Mouse (Mus musculus): ENCODE results near the gene Wbp1. TPM values are rescaled to one million over a fixed set of nuclear protein-coding genes. Genes with fewer than 3 reads are reported as not detected.

Wbp1 gene
- total and polyA plus RNA-seq, 3 experiments, result 42.4 to 72.8 TPM; not detected in 1

GRCm38 (mm10) chr6:83117616-83118015 lies 3.7 kb downstream of the Wbp1 start:
- H3K9ac ChIP-seq (ENCODE audit: control insufficient read depth, low read depth, low read length, poor library complexity, severe bottlenecking), result no peak overlapping the region
- peaks cover 0 to 22% of the 10 kb centered on the region in 2 experiments; a peak in 2 of 4 replicates for H3K4me1 ChIP-seq (ENCODE audit: control insufficient read depth in 1 of 2, insufficient read depth in 2 of 2, low read length in 2 of 2)
- TF ChIP-seq E2F4 (IDR thresholded peaks at IDR 0.05; ENCODE audit: borderline replicate concordance, low read depth, low read length) (no peak), RCOR1 (IDR thresholded peaks at IDR 0.05; ENCODE audit: low read depth, low read length) (no peak), BHLHE40 (IDR thresholded peaks at IDR 0.05; ENCODE audit: borderline replicate concordance, low read depth, low read length) (no peak), POLR2A (IDR thresholded peaks at IDR 0.05; ENCODE audit: control insufficient read depth in 1 of 2, insufficient read depth in 1 of 2, low read depth in 1 of 2, low read length in 2 of 2, poor library complexity in 1 of 2) (0 out of 4 replicates have a peak, but pooled peaks have one; percentile 1 to 31)
- DNase-seq (ENCODE audit: low read depth, low spot score), result no peak
- peaks cover 41% of the 10 kb centered on the region for H3K79me2 ChIP-seq (ENCODE audit: control insufficient read depth, insufficient read depth, low read length, poor library complexity)
- H3K36me3 ChIP-seq (ENCODE audit: control insufficient read depth in 1 of 2, insufficient read depth in 2 of 2, low read length in 2 of 2), result peaks cover 0 to 20% of the 10 kb centered on the region in 2 experiments; a peak in 2 of 4 replicates
- H3K9me3 ChIP-seq (replicated peaks; ENCODE audit: insufficient read depth, low read length), result no peaks in the 10 kb centered on the region
- H3K27ac ChIP-seq (ENCODE audit: control insufficient read depth, low read depth, low read length), result no peak overlapping the region
- H3K27me3 ChIP-seq (ENCODE audit: control insufficient read depth in 1 of 2, insufficient read depth in 2 of 2, low read length in 2 of 2), result no peaks in the 10 kb centered on the region
- H3K4me3 ChIP-seq (ENCODE audit: control insufficient read depth in 1 of 2, insufficient read depth in 1 of 2, low read depth in 2 of 2, low read length in 2 of 2), result no peak overlapping the region

GRCm38 (mm10) chr6:83117165-83117438 lies 4.3 kb downstream of the Wbp1 start:
- no peak for DNase-seq (ENCODE audit: low read depth, low spot score)
- no peak overlapping the region; a peak in 1 of 4 replicates for H3K4me3 ChIP-seq (ENCODE audit: control insufficient read depth in 1 of 2, insufficient read depth in 1 of 2, low read depth in 2 of 2, low read length in 2 of 2)
- TF ChIP-seq ETS1 (IDR thresholded peaks at IDR 0.05; ENCODE audit: low read depth, low read length) (no peak), MAFK (IDR thresholded peaks at IDR 0.05; ENCODE audit: borderline replicate concordance, low read depth, low read length) (no peak), TBP (IDR thresholded peaks at IDR 0.05; ENCODE audit: low read depth, low read length) (no peak), USF2 (IDR thresholded peaks at IDR 0.05; ENCODE audit: borderline replicate concordance in 1 of 2, insufficient read depth in 1 of 2, low read depth in 1 of 2, low read length in 2 of 2) (no peak), GABPA (IDR thresholded peaks at IDR 0.05; ENCODE audit: low read depth, low read length) (no peak), MYB (IDR thresholded peaks at IDR 0.05; ENCODE audit: low read depth, low read length) (no peak), NRF1 (IDR thresholded peaks at IDR 0.05; ENCODE audit: insufficient read depth, low read depth, low read length, poor library complexity, severe bottlenecking) (no peak), SIN3A (IDR thresholded peaks at IDR 0.05; ENCODE audit: low read length) (no peak), MAX (IDR thresholded peaks at IDR 0.05; ENCODE audit: low read length) (no peak), KAT2A (conservative IDR thresholded peaks at IDR 0.05; ENCODE audit: low read depth, low read length) (no peak), TCF12 (IDR thresholded peaks at IDR 0.05; ENCODE audit: low read depth, low read length) (no peak), ZKSCAN1 (IDR thresholded peaks at IDR 0.05; ENCODE audit: low read depth, low read length) (no peak)
- H3K9me3 ChIP-seq (replicated peaks; ENCODE audit: insufficient read depth, low read length), result no peaks in the 10 kb centered on the region
- no peaks in the 10 kb centered on the region for H3K27me3 ChIP-seq (ENCODE audit: control insufficient read depth in 1 of 2, insufficient read depth in 2 of 2, low read length in 2 of 2)
- H3K36me3 ChIP-seq (ENCODE audit: control insufficient read depth in 1 of 2, insufficient read depth in 2 of 2, low read length in 2 of 2), result peaks cover 0 to 15% of the 10 kb centered on the region in 2 experiments; a peak in 2 of 4 replicates
- H3K27ac ChIP-seq (ENCODE audit: control insufficient read depth, low read depth, low read length), result no peak overlapping the region
- H3K9ac ChIP-seq (ENCODE audit: control insufficient read depth, low read depth, low read length, poor library complexity, severe bottlenecking), result no peak overlapping the region; the same call in 1 of the 2 replicates
- peaks cover 0 to 19% of the 10 kb centered on the region in 2 experiments; a peak in 2 of 4 replicates for H3K4me1 ChIP-seq (ENCODE audit: control insufficient read depth in 1 of 2, insufficient read depth in 2 of 2, low read length in 2 of 2)
- peaks cover 36% of the 10 kb centered on the region for H3K79me2 ChIP-seq (ENCODE audit: control insufficient read depth, insufficient read depth, low read length, poor library complexity)

Measured in MEL (cell line).